10 mouse cellular contexts compared by ENCODE assay signal in the genomic region with DNA sequence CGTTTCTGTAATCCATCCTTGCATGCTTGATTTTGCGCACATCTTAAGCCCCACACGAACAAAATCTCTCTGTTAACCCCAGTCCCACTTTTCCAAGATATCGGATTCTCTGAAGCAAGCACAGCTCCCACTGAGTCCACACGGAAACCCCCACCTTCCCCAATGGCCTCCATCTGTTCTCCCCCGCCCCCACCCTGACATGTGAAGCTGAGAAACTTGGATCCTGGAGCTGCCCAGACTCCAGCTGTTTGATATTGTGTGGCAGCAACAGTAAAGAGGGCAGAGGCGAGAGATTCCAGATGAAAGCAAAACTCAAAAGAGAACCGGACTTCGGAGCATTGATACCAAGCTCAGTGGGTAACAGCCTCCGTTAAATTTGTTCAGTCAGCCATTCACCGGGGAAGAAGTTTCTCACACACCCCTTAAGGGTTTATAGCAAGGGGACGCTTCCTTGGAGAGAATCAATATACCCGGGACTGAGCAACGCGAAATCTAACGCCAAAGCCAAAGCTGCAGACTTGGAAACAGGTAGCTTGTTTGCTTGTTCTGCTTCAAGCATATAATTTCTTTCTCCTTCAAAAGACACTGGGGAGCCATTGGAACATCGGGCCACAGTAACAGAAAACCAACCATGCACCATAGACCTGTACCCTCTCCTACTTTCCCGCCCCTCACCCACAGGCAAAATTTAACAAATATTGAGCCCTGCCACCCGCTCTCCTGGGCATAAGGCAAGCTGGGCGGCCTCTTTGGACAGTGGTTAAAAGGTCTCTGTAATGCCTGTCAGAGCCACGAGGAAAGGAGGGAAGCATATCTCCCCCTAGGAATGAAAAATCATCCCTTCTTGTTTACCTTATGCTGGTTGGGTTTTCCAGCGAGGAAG. TPM values are rescaled to one million over a fixed set of nuclear protein-coding genes. Genes with fewer than 3 reads are reported as not detected.
A peak's percentile ranks its signal among the peaks of the same experiment; 100 is the strongest.
DNase-seq lines count a peak whose midpoint lies in the region; ATAC-seq lines count a peak whose summit lies in the region.
"Had no signal": no experiment of that assay in that cellular context is flagged by ENCODE, and none has a peak within 500 bp of the region (broad histone marks: within the 10 kb centered on the region; RNA-seq: fewer than 3 reads in every experiment).

No protein-coding gene starts in this region.

- no peak for ATAC-seq in heart, embryonic 14.5 days (ENCODE audit: insufficient number of reproducible peaks, insufficient read depth, low FRiP score, low read depth)
- no peak for ATAC-seq in embryonic facial prominence, embryonic 13.5 days (ENCODE audit: insufficient number of reproducible peaks, insufficient read depth, low FRiP score, low TSS enrichment, low read depth)
- ATAC-seq in hindbrain, embryonic 13.5 days (ENCODE audit: low FRiP score), result 0 out of 2 replicates have a peak, but pooled peaks have one; percentile 44
- ATAC-seq in liver, embryonic 12.5 days, result no peak

- H3K4me3 ChIP-seq in heart, embryonic 14.5 days (ENCODE audit: control insufficient read depth in 1 of 2, insufficient read depth in 1 of 2, low read depth in 1 of 2, low read length in 2 of 2), result no peak overlapping the region
- peak overlapping the region; percentile 29 for H3K4me3 ChIP-seq in embryonic facial prominence, embryonic 13.5 days
- peak overlapping the region; percentile 18 for H3K4me3 ChIP-seq in hindbrain, embryonic 13.5 days
- H3K4me3 ChIP-seq in liver, embryonic 12.5 days, result no peak overlapping the region

- H3K4me1 ChIP-seq in heart, embryonic 14.5 days (ENCODE audit: control insufficient read depth in 2 of 2, insufficient read depth in 2 of 2, low read length in 2 of 2), result no peaks in the 10 kb centered on the region
- H3K4me1 ChIP-seq in embryonic facial prominence, embryonic 13.5 days, result peaks cover 26% of the 10 kb centered on the region
- peaks cover 16% of the 10 kb centered on the region for H3K4me1 ChIP-seq in hindbrain, embryonic 13.5 days (replicated peaks)
- no peaks in the 10 kb centered on the region for H3K4me1 ChIP-seq in liver, embryonic 12.5 days

- H3K4me2 ChIP-seq in heart, embryonic 14.5 days (ENCODE audit: low read length), result peak overlapping the region; percentile 16
- peak overlapping the region; percentile 55 for H3K4me2 ChIP-seq in embryonic facial prominence, embryonic 13.5 days
- H3K4me2 ChIP-seq in hindbrain, embryonic 13.5 days, result peak overlapping the region; percentile 48
- H3K4me2 ChIP-seq in liver, embryonic 12.5 days, result no peak overlapping the region

- no peak for DNase-seq in heart, postnatal 36 days
- DNase-seq in neural tube, embryonic 10.5 days (ENCODE audit: extremely low spot score, low spot score), result peak; percentile 35
- DNase-seq in gastrocnemius, postnatal 25 days, result no peak
- no peak for DNase-seq in urinary bladder, postnatal 10 days (ENCODE audit: low spot score)
- DNase-seq: adrenal gland, postnatal 25 days; kidney, postnatal 10 days had no signal

- WGBS in heart, embryonic 14.5 days, result 54% methylated on average over 22 of the region's 22 CpGs
- 21% methylated on average over 22 of the region's 22 CpGs for WGBS in embryonic facial prominence, embryonic 13.5 days
- WGBS in hindbrain, embryonic 13.5 days, result 30% methylated on average over 22 of the region's 22 CpGs
- 52% methylated on average over 22 of the region's 22 CpGs for WGBS in liver, embryonic 12.5 days (ENCODE audit: insufficient replicate concordance)

- no peaks in the 10 kb centered on the region for H3K27me3 ChIP-seq in heart, embryonic 14.5 days (ENCODE audit: control insufficient read depth, insufficient read depth, low read length)
- H3K27me3 ChIP-seq in embryonic facial prominence, embryonic 13.5 days, result no peaks in the 10 kb centered on the region
- H3K27me3 ChIP-seq in hindbrain, embryonic 13.5 days, result no peaks in the 10 kb centered on the region
- peaks cover 16% of the 10 kb centered on the region for H3K27me3 ChIP-seq in liver, embryonic 12.5 days (replicated peaks)

- intact Hi-C loops in heart, postnatal 36 days (cut with DNase I), result no loop called here

- no peaks in the 10 kb centered on the region for H3K9me3 ChIP-seq in heart, embryonic 14.5 days (ENCODE audit: control insufficient read depth, low read length)
- no peaks in the 10 kb centered on the region for H3K9me3 ChIP-seq in embryonic facial prominence, embryonic 13.5 days
- H3K9me3 ChIP-seq in hindbrain, embryonic 13.5 days, result no peaks in the 10 kb centered on the region
- H3K9me3 ChIP-seq in liver, embryonic 12.5 days (replicated peaks), result no peaks in the 10 kb centered on the region

- H3K36me3 ChIP-seq in heart, embryonic 14.5 days (ENCODE audit: control insufficient read depth, insufficient read depth, low read length), result no peaks in the 10 kb centered on the region
- H3K36me3 ChIP-seq in embryonic facial prominence, embryonic 13.5 days, result no peaks in the 10 kb centered on the region
- H3K36me3 ChIP-seq in hindbrain, embryonic 13.5 days, result no peaks in the 10 kb centered on the region
- H3K36me3 ChIP-seq in liver, embryonic 12.5 days, result no peaks in the 10 kb centered on the region

- H3K9ac ChIP-seq in heart, embryonic 14.5 days (ENCODE audit: low read length), result no peak overlapping the region
- peak overlapping the region; percentile 52; the same call in 1 of the 2 replicates for H3K9ac ChIP-seq in embryonic facial prominence, embryonic 13.5 days
- peak overlapping the region; percentile 43 for H3K9ac ChIP-seq in hindbrain, embryonic 13.5 days
- no peak overlapping the region for H3K9ac ChIP-seq in liver, embryonic 12.5 days

- H3K27ac ChIP-seq in heart, embryonic 14.5 days (replicated peaks in 1 of 2; ENCODE audit: control insufficient read depth in 1 of 2, insufficient read depth in 1 of 2, low read depth in 2 of 2, low read length in 2 of 2), result no peak overlapping the region
- peak overlapping the region; percentile 57 for H3K27ac ChIP-seq in embryonic facial prominence, embryonic 13.5 days
- peak overlapping the region; percentile 20; the same call in 1 of the 2 replicates for H3K27ac ChIP-seq in hindbrain, embryonic 13.5 days
- H3K27ac ChIP-seq in liver, embryonic 12.5 days, result no peak overlapping the region

RNA-seq across cellular contexts. Expression of a gene that starts 6.9 kb away (rescaled TPM):
- 6.0 and 7.6 TPM in 2 replicates for polyA plus RNA-seq in heart, embryonic 14.5 days (2014; fragmentation: Nextera tagmentation; extraction: Ambion mirVana)
- total RNA-seq in heart, postnatal 36 days (2021), result 1 to 10 TPM; 4.8 to 5.9 TPM
- 51.1 and 53.9 TPM in 2 replicates for polyA plus RNA-seq in embryonic facial prominence, embryonic 13.5 days (2015; fragmentation: Nextera tagmentation; extraction: Ambion mirVana)
- polyA plus RNA-seq in hindbrain, embryonic 13.5 days (2015; fragmentation: Nextera tagmentation; extraction: Ambion mirVana), result 14.0 and 17.2 TPM in 2 replicates
- total RNA-seq in gastrocnemius, postnatal 25 days (2021), result 1 to 10 TPM; 4.0 to 5.7 TPM
- 1.1 and 1.7 TPM in 2 replicates for polyA plus RNA-seq in liver, embryonic 12.5 days (2016; fragmentation: Nextera tagmentation; extraction: Ambion mirVana)

Comparison
In these comparisons a context has a peak if more than half of its experiments do, and no peak if none do; other contexts are left out.
1. H3K27ac ChIP-seq: peak in embryonic facial prominence, embryonic 13.5 days (single experiment) and hindbrain, embryonic 13.5 days (single experiment); none in heart, embryonic 14.5 days (0 of 2) and liver, embryonic 12.5 days (single experiment).
2. H3K4me3 ChIP-seq: peak in embryonic facial prominence, embryonic 13.5 days (single experiment) and hindbrain, embryonic 13.5 days (single experiment); none in heart, embryonic 14.5 days (0 of 2) and liver, embryonic 12.5 days (single experiment).
3. H3K9ac ChIP-seq: peak in embryonic facial prominence, embryonic 13.5 days (single experiment) and hindbrain, embryonic 13.5 days (single experiment); none in heart, embryonic 14.5 days (single experiment) and liver, embryonic 12.5 days (single experiment).